10 mouse cellular contexts compared by ENCODE assay signal in genomic region chr13:94710574-94711172, GRCm38 (mm10).
A peak's percentile ranks its signal among the peaks of the same experiment; 100 is the strongest.
DNase-seq lines count a peak whose midpoint lies in the region; ATAC-seq and TF ChIP-seq lines count a peak whose summit lies in the region.
"Had no signal": no experiment of that assay in that cellular context is flagged by ENCODE, and none has a peak within 500 bp of the region (broad histone marks: within the 10 kb centered on the region; RNA-seq: fewer than 3 reads in every experiment).

No protein-coding gene starts in this region.

- no peak for TF ChIP-seq CTCF in hindbrain, postnatal 0 days (IDR thresholded peaks at IDR 0.05; ENCODE audit: low read depth)

- H3K4me1 ChIP-seq in heart, embryonic 12.5 days (replicated peaks) = peaks cover 10% of the 10 kb centered on the region; the same call in 1 of the 2 replicates
- peaks cover 35% of the 10 kb centered on the region for H3K4me1 ChIP-seq in embryonic facial prominence, embryonic 10.5 days
- H3K4me1 ChIP-seq in hindbrain, postnatal 0 days (ENCODE audit: insufficient read depth, low read length) = no peaks in the 10 kb centered on the region
- H3K4me1 ChIP-seq in midbrain, embryonic 16.5 days (ENCODE audit: control insufficient read depth, insufficient read depth, low read length) = peaks cover 8% of the 10 kb centered on the region

- peak overlapping the region; percentile 93 for H3K4me2 ChIP-seq in heart, embryonic 12.5 days
- peak overlapping the region; percentile 44 for H3K4me2 ChIP-seq in hindbrain, postnatal 0 days (ENCODE audit: low read depth, low read length)
- peak overlapping the region; percentile 42 for H3K4me2 ChIP-seq in midbrain, embryonic 16.5 days (ENCODE audit: low read length)

- H3K36me3 ChIP-seq in heart, embryonic 12.5 days = no peaks in the 10 kb centered on the region
- no peaks in the 10 kb centered on the region for H3K36me3 ChIP-seq in embryonic facial prominence, embryonic 10.5 days (replicated peaks)
- H3K36me3 ChIP-seq in hindbrain, postnatal 0 days (ENCODE audit: insufficient read depth, low read length) = no peaks in the 10 kb centered on the region
- H3K36me3 ChIP-seq in midbrain, embryonic 16.5 days (ENCODE audit: control insufficient read depth, insufficient read depth, low read length) = no peaks in the 10 kb centered on the region

- peak overlapping the region; percentile 49 for H3K4me3 ChIP-seq in heart, embryonic 12.5 days
- peak overlapping the region; percentile 51 for H3K4me3 ChIP-seq in embryonic facial prominence, embryonic 10.5 days
- peak overlapping the region; percentile 22 for H3K4me3 ChIP-seq in hindbrain, postnatal 0 days (ENCODE audit: low read length)
- peak overlapping the region; percentile 21 for H3K4me3 ChIP-seq in midbrain, embryonic 16.5 days (ENCODE audit: low read depth, low read length)

- DNase-seq in heart, adult 8-10 months (ENCODE audit: low spot score) = no peak
- peak; percentile 59 for DNase-seq in embryonic facial prominence, embryonic 10.5 days (ENCODE audit: low spot score)
- DNase-seq in hindbrain, postnatal 0 days (ENCODE audit: low spot score) = no peak
- no peak for DNase-seq in thymus, adult 18-20 months
- DNase-seq in adrenal gland, postnatal 25 days = no peak
- no peak for DNase-seq in urinary bladder, postnatal 25 days (ENCODE audit: low spot score)
- DNase-seq: cerebellum, adult 8-10 months; layer of hippocampus, adult 9-11 months had no signal

- no peak for ATAC-seq in heart, embryonic 12.5 days (ENCODE audit: insufficient number of reproducible peaks, low FRiP score)
- ATAC-seq in hindbrain, postnatal 0 days = no peak
- ATAC-seq in midbrain, embryonic 16.5 days = no peak

- 1% methylated on average over 26 of the region's 26 CpGs for WGBS in heart, embryonic 12.5 days
- under 1% methylated on average over 26 of the region's 26 CpGs for WGBS in embryonic facial prominence, embryonic 10.5 days
- 2% methylated on average over 26 of the region's 26 CpGs for WGBS in hindbrain, postnatal 0 days
- under 1% methylated on average over 26 of the region's 26 CpGs for WGBS in midbrain, embryonic 16.5 days

- H3K9me3 ChIP-seq in heart, embryonic 12.5 days (replicated peaks) = no peaks in the 10 kb centered on the region
- no peaks in the 10 kb centered on the region for H3K9me3 ChIP-seq in embryonic facial prominence, embryonic 10.5 days
- no peaks in the 10 kb centered on the region for H3K9me3 ChIP-seq in hindbrain, postnatal 0 days (ENCODE audit: low read length)
- H3K9me3 ChIP-seq in midbrain, embryonic 16.5 days (replicated peaks; ENCODE audit: control insufficient read depth, low read length, poor library complexity, severe bottlenecking) = no peaks in the 10 kb centered on the region

- H3K27ac ChIP-seq in heart, embryonic 12.5 days (ENCODE audit: poor library complexity, severe bottlenecking) = no peak overlapping the region
- H3K27ac ChIP-seq in embryonic facial prominence, embryonic 10.5 days (replicated peaks) = no peak overlapping the region
- H3K27ac ChIP-seq in hindbrain, postnatal 0 days = no peak overlapping the region
- no peak overlapping the region for H3K27ac ChIP-seq in midbrain, embryonic 16.5 days (ENCODE audit: low read length)

- 0 out of 2 replicates have a peak overlapping the region, but pooled peaks have one; percentile 37 for H3K9ac ChIP-seq in heart, embryonic 12.5 days
- no peak overlapping the region for H3K9ac ChIP-seq in hindbrain, postnatal 0 days (replicated peaks; ENCODE audit: low read length)
- H3K9ac ChIP-seq in midbrain, embryonic 16.5 days (ENCODE audit: low read depth, low read length) = no peak overlapping the region

- H3K27me3 ChIP-seq in heart, embryonic 12.5 days (replicated peaks) = peaks cover 69% of the 10 kb centered on the region
- H3K27me3 ChIP-seq in embryonic facial prominence, embryonic 10.5 days (replicated peaks; ENCODE audit: low read depth, poor library complexity, severe bottlenecking) = peaks cover 98% of the 10 kb centered on the region
- H3K27me3 ChIP-seq in hindbrain, postnatal 0 days (ENCODE audit: insufficient read depth, low read length) = peaks cover 74% of the 10 kb centered on the region
- H3K27me3 ChIP-seq in midbrain, embryonic 16.5 days (ENCODE audit: control insufficient read depth, insufficient read depth, low read depth, low read length) = peaks cover 42% of the 10 kb centered on the region

Comparison
In these comparisons a context has a peak if more than half of its experiments do, and no peak if none do; other contexts are left out.
1. H3K4me2 ChIP-seq: peak in every context shown above with its lines; median percentile 93 in heart, embryonic 12.5 days; 44 in hindbrain, postnatal 0 days; 42 in midbrain, embryonic 16.5 days.